Mouse (Mus musculus): ENCODE results near the gene Micu2.

The Micu2 gene

DNA sequence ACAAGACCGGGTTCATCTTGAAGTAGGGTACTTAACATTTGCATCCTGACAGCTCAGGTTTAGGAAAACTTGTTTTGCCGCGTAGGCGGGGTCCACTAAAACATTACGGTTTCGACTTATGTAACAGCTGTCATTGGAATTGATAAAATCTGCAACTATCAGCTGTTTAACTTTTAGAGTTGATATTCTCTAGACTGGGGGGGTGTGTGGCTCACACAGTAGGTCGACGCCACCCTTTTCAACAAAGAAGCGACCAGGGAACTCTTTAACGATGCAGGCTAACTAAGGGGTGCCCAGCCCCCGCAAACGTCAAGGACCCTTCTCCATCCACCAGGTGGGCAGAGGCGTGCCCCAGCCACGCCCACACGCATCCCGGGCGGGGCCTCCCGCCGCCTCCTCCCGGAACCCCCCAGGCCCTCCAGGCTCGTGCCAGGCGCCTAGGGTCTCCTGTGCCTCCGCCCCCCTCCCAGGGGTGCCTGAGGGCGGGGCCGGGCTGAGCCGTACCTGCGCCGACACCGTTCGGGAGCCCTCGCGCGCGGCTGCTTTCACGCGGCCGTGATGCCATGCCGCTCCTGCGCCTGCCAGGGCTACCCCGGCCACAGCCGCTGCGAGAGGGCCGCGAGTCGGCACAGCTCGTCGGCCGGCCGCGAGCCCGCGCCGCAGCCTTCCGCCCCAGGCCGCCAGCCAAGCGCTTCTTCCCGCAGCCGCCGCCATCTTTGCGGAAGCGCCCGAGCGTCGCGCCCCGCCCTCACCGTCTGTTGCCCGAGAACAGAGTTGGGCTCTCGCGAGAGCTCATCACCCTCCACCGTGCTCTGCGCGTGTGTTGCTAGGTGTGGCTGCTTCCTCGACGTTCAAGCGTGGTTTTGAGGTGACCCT, at the start of gene Micu2:
TSS of gene Micu2 (minus strand) at position 737 of the 876 bp plus-strand sequence.
- DNase-seq, result peak; percentile 77

DNA sequence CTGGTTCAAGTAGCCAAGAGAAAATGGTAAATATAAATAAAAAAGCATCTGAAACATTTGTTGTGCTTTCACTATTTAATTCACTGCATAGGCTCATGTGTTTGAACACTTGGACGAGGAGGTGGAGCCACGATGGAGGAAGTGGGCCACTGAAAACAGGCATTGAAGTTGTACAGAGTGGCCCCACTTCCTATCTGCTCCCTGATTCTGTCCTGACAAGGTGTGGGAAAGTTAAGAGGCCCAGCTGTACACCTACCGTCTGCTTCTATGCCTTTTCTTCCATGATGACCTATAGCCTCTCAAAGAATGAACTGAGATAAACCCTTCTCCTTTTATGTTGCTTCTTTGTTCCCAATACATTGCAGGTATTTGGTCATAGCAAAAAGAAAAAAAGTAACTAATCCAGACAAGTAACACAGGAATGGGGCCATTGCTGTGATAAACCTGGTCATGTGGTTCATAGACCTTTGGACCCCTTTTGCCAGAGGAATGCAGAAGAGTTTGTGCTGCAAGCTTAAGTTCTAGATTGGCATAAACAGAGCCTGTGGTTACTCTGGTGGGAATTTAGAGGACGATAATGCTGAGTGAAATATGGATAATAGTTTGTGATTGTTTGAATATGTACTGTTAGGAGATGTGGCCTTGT, 47.7 kb upstream of the Micu2 start:
- no peak for DNase-seq

DNA sequence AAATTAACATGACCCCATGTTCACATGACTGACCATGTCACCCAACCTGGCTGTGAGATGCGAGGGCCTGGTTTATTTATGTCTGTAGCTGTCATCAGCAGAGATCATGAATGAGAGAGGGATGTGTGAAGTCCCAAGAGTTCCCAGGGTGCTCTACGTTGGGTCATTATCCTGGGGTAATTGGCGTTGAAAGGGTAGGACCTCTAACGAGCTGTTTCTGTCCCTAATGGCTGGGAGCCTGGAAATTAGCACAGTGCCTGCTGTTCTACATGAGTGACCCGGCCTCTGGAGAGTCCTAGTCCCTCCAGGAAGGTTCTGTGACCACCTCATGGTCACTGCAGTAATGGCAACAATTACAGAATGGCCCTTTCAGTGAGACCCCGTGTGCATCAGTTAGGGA, 37.1 kb upstream of the Micu2 start:
- no peak for DNase-seq

DNA sequence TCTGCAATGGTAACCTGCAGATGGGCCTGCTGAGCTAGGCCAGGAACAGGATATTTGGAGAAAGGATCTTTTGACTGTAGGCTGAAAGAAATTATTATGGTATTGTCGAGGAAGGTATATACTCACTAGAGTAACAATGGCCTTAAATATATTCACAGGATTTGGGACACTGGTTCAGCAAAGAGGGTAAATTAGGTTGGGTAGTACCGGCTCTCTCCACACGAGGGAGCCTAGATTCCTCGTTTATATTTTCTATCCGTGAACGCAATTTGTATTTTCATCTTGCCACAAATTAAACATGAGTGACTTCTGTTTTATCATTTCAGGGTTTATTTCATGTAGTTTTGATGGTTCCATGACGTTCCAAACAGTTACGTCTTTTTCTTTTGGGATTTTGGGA, 35.5 kb upstream of the Micu2 start:
- peak; percentile 78 for DNase-seq

DNA sequence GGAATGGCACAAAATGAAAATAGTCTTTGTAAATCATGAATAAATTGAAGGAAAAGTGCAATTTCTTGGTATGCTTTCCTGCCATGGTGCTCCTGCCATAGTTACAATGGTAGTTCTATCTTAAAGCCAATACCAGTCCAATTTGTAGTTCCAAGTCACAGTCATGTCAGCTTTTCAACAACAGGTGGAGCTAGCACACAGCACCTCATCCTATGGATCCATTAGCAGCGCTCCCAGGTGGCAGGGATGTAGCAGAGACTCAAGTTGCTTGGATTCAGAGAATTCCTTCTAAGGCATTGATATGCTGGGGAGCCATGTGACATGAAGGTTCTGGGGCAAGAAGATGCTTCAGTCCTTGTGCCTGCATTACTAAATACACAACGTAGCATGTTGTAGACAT, 19.8 kb upstream of the Micu2 start:
- no peak for DNase-seq

DNA sequence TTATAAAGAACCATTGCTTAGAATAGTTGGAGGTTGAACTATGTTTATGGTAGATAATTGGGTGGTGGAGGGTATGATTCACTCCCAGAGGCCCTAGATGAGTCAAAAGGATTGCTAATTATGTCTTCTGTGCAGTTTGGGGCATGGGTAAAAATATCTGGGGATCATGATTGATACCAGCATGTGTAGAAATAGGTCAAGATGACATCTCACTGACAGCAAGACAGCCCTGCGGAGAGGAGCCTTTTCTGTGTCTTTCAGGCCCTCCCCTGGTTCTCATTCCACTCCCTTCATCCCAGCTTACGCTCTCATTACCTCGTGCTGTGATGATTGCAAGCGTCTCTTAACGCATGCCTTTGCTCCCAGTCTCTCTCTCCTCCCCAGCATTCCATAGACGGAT, 4.8 kb upstream of the Micu2 start:
- no peak for DNase-seq

DNA sequence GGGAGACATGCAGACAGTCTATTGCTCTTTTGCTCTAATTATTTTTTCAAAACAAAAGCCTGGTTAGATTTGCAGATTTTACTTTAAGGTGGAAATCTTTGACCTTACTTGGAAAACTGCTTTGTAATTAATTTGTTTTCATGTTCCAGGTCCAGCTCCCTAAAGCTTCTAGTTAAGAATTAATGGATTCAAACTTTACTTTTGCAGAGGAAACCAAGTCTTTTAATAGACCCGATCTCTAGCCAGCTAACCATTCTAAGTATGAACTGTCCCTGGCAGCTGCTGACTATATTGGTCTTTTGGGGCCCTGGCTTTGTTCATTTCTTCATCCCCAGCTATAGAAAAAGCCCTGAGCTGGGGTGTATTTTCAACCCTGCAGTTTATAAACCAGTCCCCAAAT, 3.1 kb upstream of the Micu2 start:
- DNase-seq, result no peak

DNA sequence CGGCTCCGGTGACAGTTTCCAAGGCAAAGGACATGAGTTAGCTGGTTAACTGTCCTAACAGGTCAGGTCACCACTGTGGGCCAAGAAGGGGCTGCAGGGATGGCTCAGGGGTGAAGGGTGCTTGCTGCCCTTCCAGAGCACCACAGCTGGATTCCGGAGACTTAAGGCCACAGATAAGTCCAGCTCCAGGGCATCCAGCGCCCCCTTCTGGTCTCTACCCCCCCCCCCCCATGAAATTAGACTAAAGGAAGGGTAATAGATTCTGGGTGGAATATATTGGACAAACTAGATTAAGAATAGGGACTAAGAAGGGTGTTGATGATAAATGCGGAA, 306 bp upstream of the Micu2 start:
- no peak for DNase-seq

DNA sequence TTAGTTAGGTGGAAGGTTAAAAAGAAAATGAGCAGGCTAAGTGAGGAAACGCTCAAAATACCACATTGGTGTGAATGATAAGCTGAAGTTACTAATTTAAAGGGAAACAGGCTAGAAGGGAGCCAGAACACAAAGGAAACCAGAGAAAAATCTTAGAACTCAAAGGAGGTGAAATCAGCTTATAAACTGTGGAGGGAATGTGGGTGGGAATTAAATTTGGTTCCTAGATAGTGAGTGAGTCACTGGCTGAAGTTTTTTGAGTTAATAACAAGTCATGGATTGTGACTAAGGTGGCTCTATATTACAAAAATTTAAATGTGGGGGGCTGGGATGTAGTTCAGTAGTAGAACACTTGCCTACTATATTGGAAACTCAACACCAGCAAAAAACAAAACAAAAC, 1.6 kb downstream of the Micu2 start:
- no peak for DNase-seq

DNA sequence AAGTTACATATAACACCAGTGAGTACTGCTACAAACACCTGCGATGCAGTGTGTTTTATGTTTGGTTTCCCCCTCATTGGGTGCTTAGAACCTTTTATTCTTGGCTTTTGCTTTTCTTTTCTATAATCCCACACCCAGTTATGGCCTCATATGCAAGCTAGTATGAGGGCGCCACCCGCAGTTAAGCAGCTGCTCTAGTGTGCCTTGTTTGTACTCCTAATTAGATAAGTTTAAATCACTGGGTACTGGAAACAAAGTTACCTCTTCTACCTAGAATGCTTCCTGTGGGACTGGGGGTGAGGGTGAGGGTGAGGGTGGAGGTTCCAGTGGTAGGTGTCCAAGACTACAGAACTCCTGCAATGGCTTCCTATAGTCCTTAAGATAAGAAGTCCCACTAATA, 2.9 kb downstream of the Micu2 start:
- DNase-seq, result no peak

DNA sequence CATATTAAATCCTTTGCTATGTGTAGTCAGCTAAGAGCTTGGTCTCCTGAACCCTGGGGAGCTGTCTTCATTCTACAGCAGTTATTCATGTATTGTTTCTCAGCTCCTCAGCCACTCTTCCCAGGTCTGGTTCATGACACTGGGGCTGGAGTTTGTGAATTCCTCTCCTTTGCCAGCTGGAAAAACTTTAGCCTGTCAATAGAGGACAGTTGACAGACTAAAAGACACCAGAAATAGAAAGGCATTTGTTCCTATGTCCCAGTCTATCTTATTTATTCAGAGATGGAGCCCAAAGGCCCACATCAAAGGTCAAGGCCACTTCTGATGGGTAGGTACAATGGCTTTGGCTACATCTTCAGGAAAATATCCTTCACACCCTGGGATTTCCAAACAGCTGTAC, 7.3 kb downstream of the Micu2 start:
- no peak for DNase-seq

DNA sequence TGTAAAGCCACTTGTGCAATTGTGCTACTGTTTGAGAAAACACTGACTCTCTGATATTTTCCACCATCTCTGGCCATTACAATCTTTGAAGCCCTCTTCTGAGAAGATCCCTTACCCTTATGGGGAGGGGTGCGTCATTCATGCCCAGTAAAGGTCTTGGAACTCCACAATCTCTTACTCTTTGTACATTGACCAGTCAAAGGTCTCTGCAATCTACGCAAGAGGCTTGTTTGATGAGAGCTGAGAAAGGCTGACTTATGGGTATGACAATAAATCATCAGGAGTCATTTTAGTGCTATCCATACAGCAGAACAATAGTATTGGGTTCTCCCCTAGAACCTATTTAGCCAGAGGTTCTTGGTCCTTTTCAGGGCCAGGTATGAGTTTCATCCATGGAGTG, 9.9 kb downstream of the Micu2 start:
- no peak for DNase-seq

DNA sequence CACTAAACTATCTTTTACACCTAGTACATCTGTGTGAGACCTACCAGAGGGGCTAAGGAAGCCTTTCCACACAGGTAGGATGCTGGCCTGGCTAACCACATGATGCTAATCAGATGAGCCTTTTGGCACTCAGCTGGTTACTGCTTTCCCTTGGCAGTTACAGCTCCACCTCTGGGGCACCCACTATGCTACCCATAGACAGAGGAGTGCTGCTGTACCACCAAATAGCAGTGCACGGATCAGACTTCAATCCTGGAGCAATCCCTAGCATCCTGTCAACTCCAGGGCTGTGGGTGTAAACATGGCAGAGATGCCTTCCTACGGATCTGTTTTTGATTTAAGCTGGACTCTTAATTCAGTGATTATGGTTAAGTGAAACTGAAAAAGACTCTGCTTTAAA, 13.3 kb downstream of the Micu2 start:
- no peak for DNase-seq

DNA sequence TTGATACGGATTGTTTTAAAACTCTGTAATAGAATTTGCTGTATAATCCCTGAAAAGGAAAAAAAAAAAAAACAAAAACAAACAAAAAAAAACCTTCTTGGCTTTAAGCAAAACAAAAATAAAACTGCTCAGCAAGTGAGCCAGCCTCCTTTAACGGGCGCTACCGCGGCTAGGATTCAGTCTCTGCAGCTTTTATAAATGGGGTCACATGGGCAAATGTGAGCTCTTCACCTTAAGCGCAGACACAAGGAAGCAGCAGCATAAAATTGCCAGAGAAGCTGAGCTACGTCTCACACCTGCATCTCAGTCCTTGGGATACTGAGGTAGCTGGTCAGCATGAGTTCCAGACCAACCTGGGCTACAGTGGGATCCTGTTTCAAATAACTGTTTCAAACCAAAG, 16.6 kb downstream of the Micu2 start:
- no peak for DNase-seq

DNA sequence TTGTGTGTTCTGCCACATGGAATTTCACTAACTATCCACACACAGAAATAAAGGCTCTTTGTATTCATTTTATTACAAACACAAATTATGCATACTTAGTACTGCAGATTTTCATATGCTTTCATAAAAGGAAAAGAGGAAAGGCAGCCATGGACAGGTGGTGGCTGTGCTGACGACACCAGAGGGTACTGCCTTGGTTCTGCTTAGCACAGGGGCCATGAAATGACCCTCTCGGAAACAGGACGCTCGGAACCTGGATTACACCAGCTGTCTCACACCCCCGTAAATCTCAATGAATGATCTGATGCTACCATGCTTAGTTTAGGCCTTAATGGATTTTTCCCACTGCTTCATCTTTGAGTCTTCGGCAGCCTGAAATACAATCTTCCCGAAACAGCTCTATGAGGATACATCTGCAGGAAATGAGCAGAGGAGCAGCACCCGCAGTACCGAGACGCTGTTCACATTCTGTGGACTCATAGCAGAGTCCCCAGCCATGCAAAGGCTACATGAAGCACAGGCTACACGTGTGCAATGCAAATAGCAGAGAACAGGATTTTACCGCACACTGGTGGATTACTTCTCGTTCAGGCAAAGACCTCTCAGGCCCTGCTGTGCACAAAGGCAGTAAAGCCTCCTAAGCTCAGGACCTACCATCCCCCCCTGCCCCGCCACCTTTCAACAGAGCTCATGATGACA, 17.2 kb downstream of the Micu2 start:
- DNase-seq, result no peak

DNA sequence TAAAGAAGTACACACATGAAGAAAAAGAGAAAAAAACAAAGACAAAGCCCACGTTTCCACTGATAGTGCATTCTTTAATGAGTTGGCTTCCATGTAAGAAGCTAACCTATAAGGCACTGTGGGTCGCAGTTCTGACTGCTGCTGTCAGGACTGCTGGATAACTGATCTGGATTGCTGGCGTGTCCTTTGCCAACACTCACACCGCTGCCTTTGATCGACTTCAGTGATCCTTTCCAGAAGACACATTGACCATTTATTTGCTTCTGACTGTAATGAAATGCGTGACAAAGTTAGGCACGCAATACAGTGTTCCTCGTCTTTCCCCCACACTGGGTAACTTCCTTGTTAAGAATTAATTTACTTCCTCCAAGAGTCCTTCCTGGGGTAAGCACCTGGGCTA, 18.3 kb downstream of the Micu2 start:
- no peak for DNase-seq

DNA sequence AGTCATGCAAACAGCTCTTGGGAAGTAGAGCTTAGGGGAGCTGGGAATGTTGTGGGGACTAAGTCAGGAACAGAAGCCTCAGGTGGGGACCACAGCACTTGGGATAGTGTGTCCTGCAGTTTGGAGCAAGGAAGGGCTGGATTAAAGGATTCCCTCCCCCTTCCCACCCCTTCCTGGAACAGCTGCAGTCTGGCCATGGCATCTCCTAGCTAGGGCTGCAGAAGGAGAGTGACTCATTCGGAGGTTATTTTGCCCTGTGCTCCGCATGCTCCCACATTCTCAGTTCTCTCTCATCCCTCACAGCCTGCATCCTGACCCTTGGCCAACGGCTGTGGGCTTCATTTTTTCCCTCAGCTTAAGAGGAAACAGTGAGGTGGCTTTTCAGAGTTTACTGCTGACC, 18.9 kb downstream of the Micu2 start:
- DNase-seq, result no peak

DNA sequence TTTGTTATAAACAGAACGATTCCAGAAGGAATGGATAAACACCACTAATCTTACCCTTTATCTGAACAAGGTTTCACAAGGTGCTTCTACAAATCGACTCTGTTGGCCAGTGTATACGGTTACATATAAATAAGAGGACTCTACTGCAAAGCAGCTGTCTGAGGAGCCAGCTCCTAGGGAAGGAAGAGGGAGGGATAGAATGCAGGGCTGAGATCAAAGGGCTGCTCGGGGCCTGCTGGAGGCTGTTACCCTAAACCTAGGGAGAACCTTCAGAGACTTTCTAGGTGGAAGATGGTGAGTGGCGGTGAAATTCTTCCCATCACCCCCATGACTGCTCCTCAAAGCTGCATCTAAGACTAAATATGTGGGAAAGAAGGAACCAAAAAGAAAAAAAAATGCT, 20.9 kb downstream of the Micu2 start:
- no peak for DNase-seq

DNA sequence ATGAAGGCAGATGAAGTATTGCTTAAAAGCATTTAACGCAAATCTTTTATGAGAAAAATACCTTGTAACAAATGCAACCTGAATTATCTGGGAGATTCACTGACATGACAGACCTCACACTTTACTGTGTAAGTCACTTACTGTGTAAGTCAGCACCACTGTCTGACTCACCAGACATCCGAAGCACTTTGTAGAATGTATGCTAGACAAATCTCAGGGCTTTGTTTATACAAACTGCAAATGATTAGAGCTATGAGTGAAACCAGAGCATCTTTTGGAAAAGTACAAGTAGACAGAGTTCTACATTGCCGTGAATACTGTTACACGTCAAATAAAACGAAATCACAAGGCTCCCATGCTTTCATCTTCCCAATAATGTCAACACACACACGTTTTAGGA, 23.4 kb downstream of the Micu2 start:
- no peak for DNase-seq

DNA sequence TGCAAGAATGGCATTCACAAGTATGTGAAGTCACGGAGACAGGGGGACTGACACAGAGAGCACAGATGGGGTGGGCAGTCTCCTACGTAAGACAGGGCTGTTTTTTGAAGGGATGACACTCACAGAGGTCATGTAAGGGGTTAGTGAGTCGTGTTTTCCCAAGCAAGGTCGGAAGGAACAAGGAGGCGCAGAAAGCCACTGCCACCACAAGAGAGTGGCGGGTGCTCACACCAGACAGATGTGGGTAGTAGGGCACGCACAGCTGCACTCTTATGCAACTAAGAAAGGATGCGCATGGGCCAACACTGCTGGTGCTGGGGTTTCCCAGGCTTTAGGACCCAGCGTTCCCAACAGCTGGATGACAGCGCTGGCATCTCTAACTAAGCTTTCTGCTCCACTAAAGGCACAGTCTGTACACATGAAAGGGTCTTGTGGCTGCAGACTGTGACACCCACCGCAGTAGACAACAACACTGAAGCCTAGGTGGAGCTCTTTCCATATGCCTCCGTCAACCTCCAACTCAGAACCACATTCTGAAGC, 27.0 kb downstream of the Micu2 start:
- DNase-seq, result no peak

DNA sequence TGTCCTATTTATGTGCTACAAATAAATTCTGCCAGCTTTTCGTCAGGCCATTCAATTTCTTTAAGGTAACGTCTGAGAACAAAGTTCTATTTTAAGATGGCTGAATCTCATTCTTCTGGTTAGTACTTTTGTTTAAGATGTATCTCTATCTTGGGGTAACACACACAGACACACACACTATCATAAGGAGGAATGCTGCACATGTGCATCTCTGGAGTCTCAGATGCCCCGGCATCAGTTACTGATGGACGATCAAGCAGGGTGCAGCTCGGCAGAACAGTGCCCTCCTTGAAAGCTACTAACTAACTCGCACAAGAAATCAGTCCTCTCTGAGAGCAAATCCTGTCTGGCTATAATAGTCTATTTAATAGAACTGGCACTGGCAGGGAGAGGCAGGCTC, 30.2 kb downstream of the Micu2 start:
- DNase-seq, result no peak

DNA sequence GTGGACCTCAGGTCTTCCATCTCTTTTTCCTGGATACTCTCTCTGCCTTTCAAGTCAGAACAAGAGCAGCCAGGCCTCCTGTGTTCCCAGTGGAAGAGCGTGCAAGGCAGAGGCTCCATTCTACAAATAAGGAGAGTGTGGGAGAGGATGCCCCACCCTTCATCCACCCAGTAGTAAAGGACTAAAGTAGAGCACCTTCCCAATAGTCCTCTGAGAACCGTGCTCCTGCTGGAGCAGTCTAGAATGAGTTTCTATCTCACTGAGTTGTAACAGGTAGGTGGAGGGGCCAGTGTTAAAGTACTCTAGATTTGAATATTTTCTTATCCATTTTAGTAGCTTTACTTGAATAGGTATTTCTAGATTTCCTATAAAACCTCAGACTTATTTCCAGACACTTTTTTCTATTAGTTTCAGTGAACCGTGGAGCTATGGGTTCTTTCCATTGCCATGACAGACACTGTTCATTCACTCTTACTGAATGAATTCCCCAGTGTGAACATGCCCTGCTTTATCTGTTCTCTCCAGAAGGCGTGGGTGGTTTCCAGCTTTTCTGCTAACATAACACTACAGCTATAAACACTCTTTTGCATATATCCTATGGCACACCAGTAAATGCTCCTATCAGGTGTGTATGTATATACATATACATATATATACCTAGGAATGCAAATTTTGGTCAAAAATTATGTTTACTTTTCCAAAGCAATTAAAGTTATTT, 31.8 kb downstream of the Micu2 start:
- DNase-seq, result no peak

DNA sequence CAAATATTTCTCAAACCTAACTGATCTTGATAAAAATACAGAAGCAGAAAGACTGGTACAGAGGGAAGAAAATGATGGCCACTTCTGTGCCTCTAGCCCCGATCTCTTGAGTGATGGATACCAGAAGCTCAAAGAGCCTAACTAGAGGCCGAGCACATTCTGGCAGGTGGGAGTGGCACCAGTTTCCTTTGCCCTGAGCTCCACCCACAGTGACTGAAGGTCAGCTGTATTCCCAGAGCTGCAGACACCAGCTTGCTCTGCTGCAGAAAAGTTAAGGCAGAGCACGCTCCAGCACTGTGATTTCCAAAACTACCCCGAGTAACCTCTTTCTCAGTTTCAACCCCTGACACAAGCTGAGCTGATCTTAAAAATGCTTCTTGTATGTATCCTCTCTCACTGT, 37.2 kb downstream of the Micu2 start:
- DNase-seq, result no peak
